Mouse (Mus musculus) adrenal gland, adult 18-20 months (tissue): ENCODE data around the gene Ankrd39. TPM values are rescaled to one million over a fixed set of nuclear protein-coding genes. Genes with fewer than 3 reads are reported as not detected.
"Not testable (repeated sequence)": the region's sequence is repeated elsewhere in the genome, so short reads cannot be mapped to it uniquely, and the experiment has no call there.

Source experiments
- DNase-seq, 2 experiments: peaks; one replicate each; pipeline ENCODE4 v3.0.0; 2021 to 2022; ENCODE audit warnings: low spot score in 2 of 2
- total RNA-seq, 2 experiments: library from RNA; stranded (reverse); gene quantifications; 1 replicate in 1 of 2; 2 replicates in 1 of 2; pipeline ENCODE4 v1.2.3; 2021

The Ankrd39 gene
- total RNA-seq, 2 experiments from 2014 or later, result 11.0 to 11.1 TPM

DNA sequence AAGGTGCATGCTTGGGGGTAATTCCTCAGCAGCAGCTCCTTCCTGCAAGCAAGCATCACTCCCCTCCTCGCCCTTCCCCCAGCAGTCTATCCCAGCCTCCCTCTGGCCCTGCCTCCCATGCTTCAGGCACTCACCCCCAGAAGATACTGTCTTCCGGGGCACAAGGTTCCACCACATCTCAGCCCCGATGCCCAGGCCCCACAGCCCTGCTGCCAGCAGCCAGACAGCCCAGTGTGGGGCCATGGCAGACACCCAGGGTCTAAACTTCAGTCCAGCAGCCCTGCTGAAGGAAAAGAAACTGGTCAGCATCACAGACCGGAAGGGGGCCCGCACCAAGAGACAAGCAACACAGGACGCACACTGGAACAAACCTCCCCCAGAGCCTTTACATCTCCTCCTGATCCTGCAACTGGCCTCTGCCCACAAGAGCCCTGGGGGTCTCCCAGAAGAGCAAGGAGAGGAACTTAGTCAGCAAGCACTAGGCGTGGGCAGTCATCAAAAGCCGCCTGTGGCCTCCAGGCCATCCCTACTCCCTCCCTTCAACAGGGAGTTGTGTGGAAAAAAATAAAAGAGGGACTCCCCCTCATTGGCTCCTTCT is 8.7 kb upstream of the Ankrd39 start:
- no peak for DNase-seq

GRCm38 (mm10) chr1:36554633-36555399 is 7.6 kb upstream of the Ankrd39 start:
- no peak for DNase-seq

GRCm38 (mm10) chr1:36552506-36552905 is 5.3 kb upstream of the Ankrd39 start:
- no peak for DNase-seq

DNA sequence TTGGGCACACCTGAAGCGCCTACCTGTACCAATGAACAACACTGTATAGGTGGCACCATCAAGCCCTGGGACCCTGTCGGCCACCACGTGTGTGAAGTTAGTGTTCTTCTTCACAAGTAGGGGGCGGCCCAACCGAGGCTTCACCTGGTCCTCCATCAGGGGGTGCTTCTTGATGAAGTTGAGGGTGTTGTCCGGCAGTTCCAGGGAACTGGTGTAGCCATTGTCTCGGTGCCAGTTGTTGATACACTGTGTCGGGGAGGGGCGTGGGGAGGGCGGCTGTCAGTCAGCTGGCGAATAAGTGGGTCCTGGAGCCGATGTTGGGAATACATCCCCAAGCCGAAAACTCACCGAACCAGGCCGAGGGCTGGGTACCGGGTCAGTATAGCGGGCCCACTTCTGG is 4.7 kb upstream of the Ankrd39 start:
- no peak for DNase-seq

DNA sequence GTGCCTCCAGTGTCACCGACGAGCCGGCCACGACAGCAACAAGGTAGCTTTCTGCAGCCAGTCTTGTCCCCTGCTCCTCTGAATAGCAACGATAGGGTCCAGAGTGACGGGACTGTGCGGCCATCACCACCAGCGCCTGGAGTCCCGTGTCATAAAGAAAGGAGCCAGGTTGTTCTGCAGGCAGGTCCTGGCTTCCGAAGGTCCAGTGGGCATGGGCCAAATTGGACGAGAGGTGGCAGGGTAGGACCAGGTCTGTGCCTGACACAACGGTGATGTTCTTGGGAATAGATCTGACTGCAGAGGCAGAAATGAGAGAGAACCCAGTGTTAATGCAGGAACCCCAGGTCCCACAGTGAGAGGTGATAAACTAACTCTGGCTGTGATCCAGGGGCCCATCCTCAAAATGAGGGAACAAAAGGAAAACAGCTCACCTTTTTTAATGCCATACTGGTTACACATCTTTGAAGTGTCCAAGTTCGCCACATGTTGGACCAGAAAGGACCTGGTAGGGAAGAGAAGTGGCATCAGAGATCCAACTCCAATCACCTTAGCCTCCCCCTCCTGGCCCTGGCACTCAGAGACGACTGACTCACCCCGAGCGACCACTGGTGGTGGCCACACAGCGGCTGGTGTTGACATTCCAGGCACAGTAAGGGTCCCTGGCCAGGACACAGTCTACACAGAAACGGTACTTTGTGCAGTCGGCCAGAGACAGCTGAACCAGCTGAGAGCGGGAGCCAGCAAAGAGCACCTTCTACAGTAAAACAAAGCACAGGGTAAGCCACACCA is 3.0 kb upstream of the Ankrd39 start:
- no peak for DNase-seq

- DNase-seq, result no peak
These were observed 2.2 kb upstream of the Ankrd39 start for GRCm38 (mm10) chr1:36549491-36549890.

DNA sequence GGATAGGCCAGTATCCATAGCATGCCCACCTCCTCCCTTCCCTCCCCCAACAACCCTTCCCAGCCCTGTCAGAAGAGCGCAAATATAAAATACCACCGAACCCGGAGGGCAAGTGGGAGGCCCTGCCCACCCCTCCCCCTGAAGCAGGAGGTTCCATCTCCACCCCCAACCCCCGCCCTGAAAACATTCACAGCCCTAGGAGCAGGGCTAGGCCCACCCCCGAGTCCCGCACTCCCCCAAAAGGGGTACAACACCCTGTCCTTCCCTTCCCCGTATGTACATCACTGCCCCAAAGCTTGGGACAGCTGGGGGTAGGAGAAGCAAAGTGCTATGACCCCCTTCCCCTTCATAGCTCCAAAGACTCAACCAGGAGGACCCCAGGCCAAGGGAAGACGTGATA is 1.5 kb upstream of the Ankrd39 start:
- no peak for DNase-seq

GRCm38 (mm10) chr1:36547981-36548598 is 845 bp upstream of the Ankrd39 start:
- DNase-seq, result peak in 1 of 2 experiments; percentile 51

DNA sequence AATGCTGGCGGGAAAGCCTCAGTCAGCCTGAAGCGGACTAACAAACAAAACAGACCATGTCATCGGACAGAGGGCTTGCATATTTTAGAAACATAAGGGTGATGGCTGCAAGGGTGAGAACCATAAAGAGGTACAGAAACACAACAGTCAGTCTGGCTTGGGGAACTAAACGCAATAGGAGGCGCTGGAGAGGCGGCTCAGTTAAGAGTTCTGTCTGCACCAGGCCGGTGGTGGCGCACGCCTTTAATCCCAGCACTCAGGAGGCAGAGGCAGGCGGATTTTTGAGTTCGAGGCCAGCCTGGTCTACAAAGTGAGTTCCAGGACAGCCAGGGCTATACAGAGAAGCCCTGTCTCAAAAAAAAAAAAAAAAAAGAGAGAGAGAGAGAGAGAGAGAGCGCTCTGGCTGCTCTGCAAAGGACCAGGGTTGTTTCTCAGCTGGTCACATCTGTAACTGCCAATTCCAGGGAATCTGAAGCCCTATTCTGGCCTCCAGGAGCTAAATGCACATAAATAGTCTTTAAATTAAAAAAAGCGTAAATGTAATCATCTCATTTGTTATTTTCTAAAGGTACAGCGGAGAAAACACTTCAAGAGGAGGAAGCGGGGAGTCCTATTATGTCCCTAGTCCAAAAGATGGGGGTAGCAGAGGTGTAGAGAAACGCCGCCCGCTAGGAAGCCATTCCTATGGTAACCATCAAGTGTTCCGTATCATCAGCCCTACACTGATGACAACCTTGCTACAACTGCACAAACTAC is 1.2 kb downstream of the Ankrd39 start:
- no peak for DNase-seq

DNA sequence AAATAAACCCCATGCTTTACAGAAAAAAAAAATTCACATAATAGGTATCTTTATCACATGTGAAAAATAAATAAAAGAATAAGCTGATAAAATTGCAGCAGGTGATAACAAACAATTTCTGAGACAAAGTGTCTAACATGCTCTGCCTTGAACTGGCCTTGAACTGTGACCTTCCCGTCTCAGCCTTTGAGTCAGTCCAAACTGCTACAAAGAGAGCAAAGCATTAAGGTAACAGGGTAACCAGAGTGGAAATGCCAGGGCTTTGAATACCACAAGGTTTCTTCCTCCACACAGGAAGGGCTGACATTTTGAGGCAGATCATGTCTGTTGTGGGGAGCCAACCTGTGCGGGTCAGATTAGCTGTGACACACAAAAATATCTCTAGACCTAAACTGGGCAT is 1.9 kb downstream of the Ankrd39 start:
- no peak for DNase-seq

DNA sequence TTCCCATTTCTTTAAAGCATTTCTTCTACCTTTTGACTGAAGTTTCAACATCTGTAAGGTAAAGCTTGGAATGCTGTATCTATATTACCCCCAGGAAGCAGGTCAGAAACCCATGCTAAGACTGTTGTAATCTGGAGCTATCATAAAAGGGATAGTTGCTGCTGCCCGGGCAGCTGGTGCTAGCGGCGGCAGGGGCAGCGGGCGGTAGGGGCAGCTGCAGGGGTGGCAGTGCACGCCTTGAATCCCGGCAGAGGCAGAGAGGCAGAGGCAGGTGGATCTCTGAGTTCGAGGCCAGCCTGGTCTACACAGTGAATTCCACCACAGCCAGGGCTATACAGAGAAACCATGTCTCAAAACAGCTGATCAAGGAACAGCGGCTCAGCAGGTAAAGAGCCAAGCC is 4.3 kb downstream of the Ankrd39 start:
- no peak for DNase-seq

GRCm38 (mm10) chr1:36541844-36542243 is 5.4 kb downstream of the Ankrd39 start:
- DNase-seq, result no peak

DNA sequence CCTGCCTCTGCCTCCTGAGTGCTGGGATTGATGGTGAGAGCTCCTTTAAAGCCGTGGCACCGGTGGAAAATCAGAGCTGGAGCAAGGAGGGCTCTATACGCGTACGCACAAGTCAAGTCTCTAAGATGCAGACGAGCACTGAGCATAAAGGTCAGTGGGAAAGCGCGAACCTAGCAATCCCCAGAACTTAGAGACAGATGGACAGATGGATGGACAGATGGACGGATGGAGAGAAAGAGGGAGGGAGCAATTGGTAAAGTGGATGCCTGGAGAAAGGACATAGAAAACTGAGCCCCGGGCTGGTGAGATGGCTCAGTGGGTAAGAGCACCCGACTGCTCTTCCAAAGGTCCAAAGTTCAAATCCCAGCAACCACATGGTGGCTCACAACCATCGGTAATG is 6.4 kb downstream of the Ankrd39 start:
- no peak for DNase-seq

DNA sequence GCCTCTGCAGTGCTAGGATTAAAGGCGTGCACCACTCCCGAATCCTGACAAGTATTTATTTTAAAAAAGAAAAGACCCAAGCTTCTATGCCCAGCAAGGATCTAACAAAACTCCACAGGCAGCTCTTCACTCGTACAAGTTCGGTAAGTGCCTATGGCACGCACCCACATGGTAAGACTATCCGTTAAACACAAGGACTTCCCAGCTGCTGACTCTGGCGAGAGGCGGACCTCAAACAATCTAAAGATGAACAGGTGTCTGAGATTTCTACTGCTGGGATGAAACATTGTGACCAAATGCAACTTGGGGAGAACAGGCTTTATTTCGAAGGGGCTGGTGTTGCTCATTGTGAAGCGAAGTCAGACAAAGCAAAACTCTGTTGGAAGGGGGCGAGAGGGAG is 7.1 kb downstream of the Ankrd39 start:
- DNase-seq, result no peak

GRCm38 (mm10) chr1:36539186-36539585 is 8.1 kb downstream of the Ankrd39 start, which contains the start of gene Gm42417:
Gene Gm42417, minus strand, starts transcription at chr1:36539429.
- DNase-seq, result peak; percentile 60 to 69

DNA sequence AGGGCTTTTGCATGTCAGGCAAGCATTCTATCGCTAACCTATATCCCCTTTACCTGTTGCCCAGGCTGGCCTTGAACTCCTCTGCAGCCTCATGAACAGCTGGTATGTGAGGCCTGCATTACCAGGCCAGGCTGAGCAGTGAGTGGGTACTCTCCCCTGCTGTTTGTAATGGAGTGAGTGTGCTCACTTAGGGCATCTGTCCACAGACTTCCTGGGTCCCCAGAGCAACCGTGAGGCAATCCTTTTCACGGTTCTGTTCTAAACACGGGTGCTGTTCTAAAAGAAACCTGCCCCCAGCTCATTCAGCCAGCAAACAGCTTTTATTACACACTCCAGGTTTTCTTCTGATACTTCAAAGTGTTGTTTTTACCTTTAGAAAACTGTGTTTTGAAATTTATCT is 8.5 kb downstream of the Ankrd39 start:
- DNase-seq, result no peak

- not testable (repeated sequence) for DNase-seq
These were observed 10.5 kb downstream of the Ankrd39 start, which contains the start of gene Ankrd23 for GRCm38 (mm10) chr1:36536783-36537182. Gene Ankrd23, minus strand, starts transcription at chr1:36536883.

- DNase-seq, result no peak
These were observed 10.9 kb downstream of the Ankrd39 start for GRCm38 (mm10) chr1:36536397-36536728.

DNA sequence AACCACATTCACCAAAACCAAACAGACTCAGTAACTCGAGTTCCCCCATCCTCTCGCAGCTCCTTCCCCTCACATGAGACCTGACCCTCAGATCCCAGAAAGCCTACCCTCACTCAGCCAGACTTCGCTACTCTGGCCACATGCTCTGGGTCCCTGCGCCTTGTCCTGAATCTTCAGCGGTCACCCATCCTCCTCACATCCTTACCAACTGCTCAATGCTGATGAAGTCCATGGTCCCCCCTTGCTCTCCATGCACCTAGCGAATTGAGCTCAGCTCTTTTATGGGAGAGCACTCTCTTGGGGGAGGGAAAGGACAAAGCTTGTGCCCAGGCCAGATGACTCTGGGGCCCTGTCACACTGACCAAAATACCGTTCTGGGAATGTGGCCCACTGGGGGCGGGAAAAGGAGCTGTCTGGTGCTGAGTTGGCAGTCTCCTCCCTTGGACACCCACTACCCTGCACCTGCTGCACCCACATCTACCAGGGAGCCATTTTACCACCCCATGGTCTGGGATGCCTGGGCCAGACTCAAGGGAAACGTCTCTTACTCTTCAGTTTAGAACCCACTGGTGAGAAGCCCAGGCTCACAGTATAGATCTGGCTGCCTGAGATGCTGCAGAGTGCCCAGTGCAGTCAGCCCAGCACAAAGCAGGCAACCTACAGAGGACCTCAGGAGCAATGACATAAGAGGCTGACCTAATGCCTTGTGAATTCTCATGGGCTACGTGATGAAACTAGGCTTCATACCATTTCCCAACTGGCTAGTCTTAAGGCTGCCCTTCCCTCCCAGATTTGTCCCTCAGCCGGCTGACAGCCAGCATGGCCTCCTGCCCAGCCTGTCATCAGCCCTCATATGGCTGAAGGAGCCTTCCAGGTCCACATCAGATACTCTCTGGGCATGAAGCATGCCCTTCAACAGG is 11.5 kb downstream of the Ankrd39 start:
- no peak for DNase-seq

DNA sequence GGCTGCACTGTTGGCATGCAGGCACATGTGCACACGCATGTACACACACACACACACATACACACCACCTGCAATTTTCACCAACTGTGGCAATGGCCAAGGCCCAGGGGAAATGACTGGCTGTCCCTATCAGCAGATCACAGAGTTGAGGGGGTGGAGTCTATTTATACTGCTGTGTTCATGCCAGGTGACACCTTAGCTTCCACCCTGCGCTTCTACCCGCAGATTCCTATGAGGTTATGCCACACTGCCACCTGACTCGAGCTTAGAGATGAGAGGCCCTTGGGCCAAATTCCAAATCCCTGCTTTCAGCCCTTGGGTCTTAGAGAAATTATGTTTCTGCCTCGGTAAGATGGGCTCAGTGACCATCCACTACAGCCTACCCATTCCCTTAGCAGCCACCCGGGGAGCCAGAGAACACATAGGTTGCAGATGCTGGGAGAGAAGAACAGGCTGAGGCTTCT is 12.6 kb downstream of the Ankrd39 start:
- no peak for DNase-seq
